ENCODE assay signal across 14 mouse cellular contexts in the genomic region with DNA sequence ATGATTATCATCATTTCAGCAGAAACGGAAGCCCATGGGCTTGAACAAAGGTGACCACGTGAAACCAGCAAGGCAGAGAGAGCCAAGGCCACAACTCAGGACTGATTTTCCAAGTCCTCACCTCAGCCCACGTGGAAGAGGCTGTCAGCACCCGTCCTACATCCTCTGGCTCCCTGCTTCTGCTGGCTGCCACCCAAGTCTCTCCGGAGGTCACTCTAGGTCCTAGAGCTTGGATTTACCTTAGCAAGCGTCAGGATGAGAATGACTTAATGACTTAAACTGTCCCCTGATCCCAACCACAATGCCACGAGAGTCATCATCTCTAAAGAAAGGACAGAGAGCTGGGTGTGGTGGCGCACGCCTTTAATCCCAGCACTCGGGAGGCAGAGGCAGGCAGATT. TPM values are rescaled to one million over a fixed set of nuclear protein-coding genes. Genes with fewer than 3 reads are reported as not detected.
DNase-seq lines count a peak whose midpoint lies in the region; ATAC-seq and TF ChIP-seq lines count a peak whose summit lies in the region.
"Had no signal": no experiment of that assay in that cellular context is flagged by ENCODE, and none has a peak within 500 bp of the region (broad histone marks: within the 10 kb centered on the region; RNA-seq: fewer than 3 reads in every experiment).

No protein-coding gene starts in this region.

- peaks cover 79% of the 10 kb centered on the region for H3K4me1 ChIP-seq in liver, postnatal 0 days (ENCODE audit: insufficient read depth)
- H3K4me1 ChIP-seq in liver, embryonic 12.5 days: peaks cover 84% of the 10 kb centered on the region
- peaks cover 88% of the 10 kb centered on the region for H3K4me1 ChIP-seq in heart, embryonic 11.5 days (ENCODE audit: control insufficient read depth, insufficient read depth, low read length)
- peaks cover 28% of the 10 kb centered on the region for H3K4me1 ChIP-seq in kidney, adult 2 months (ENCODE audit: control insufficient read depth, insufficient read depth, low read length)

- no peak for ATAC-seq in liver, postnatal 0 days
- ATAC-seq in liver, embryonic 12.5 days: no peak
- ATAC-seq in heart, embryonic 11.5 days (replicated peaks; ENCODE audit: insufficient number of reproducible peaks, low FRiP score, low TSS enrichment): no peak
- ATAC-seq: CD4-positive, CD25-positive, alpha-beta regulatory T cell, adult 4 months; Patski had no signal

- no peak overlapping the region for H3K9ac ChIP-seq in liver, postnatal 0 days (replicated peaks)
- no peak overlapping the region for H3K9ac ChIP-seq in liver, embryonic 12.5 days
- 0 out of 2 replicates have a peak overlapping the region, but pooled peaks have one; percentile 28 for H3K9ac ChIP-seq in heart, embryonic 11.5 days (ENCODE audit: low read depth, low read length)
- H3K9ac ChIP-seq: embryonic facial prominence, embryonic 15.5 days; limb, embryonic 15.5 days had no signal

- DNase-seq in liver, postnatal 0 days: no peak
- peak; percentile 76 for DNase-seq in kidney, adult 2 months
- DNase-seq in lung, postnatal 36 days: peak; percentile 74
- DNase-seq in spleen, postnatal 4 days (ENCODE audit: low spot score in 2 of 2): no peak
- no peak for DNase-seq in spleen, postnatal 36 days (ENCODE audit: low spot score in 2 of 2)
- DNase-seq in frontal cortex, adult 2 months (ENCODE audit: extremely low spot score in 1 of 2, low spot score in 1 of 2): no peak
- DNase-seq: layer of hippocampus, postnatal 36 days; retina, postnatal 1 day had no signal

- no peak overlapping the region for H3K4me3 ChIP-seq in liver, postnatal 0 days (ENCODE audit: low read depth, low read length)
- no peak overlapping the region for H3K4me3 ChIP-seq in liver, embryonic 12.5 days
- no peak overlapping the region for H3K4me3 ChIP-seq in heart, embryonic 11.5 days (ENCODE audit: low read depth, low read length)
- H3K4me3 ChIP-seq in kidney, adult 2 months (ENCODE audit: insufficient read depth, low read depth, low read length): no peak overlapping the region
- H3K4me3 ChIP-seq: embryonic facial prominence, embryonic 15.5 days; limb, embryonic 15.5 days had no signal

- no peaks in the 10 kb centered on the region for H3K36me3 ChIP-seq in liver, postnatal 0 days (replicated peaks; ENCODE audit: insufficient read depth, low read length)
- no peaks in the 10 kb centered on the region for H3K36me3 ChIP-seq in liver, embryonic 12.5 days
- H3K36me3 ChIP-seq in heart, embryonic 11.5 days (ENCODE audit: control insufficient read depth, insufficient read depth, low read length): no peaks in the 10 kb centered on the region
- H3K36me3 ChIP-seq in kidney, adult 2 months (ENCODE audit: control insufficient read depth, insufficient read depth, low read length): no peaks in the 10 kb centered on the region
- H3K36me3 ChIP-seq: embryonic facial prominence, embryonic 15.5 days; limb, embryonic 15.5 days had no signal

- TF ChIP-seq POLR2A in kidney, adult 2 months (IDR thresholded peaks at IDR 0.05; ENCODE audit: low read depth, low read length): no peak

- WGBS in liver, postnatal 0 days (ENCODE audit: insufficient replicate concordance): 70% methylated on average over 10 of the region's 10 CpGs
- 76% methylated on average over 10 of the region's 10 CpGs for WGBS in liver, embryonic 12.5 days (ENCODE audit: insufficient replicate concordance)
- WGBS in heart, embryonic 11.5 days (ENCODE audit: insufficient replicate concordance): 61% methylated on average over 10 of the region's 10 CpGs
- WGBS in kidney, adult 2 months: 66% methylated on average over 10 of the region's 10 CpGs

- 0 out of 2 replicates have a peak overlapping the region, but pooled peaks have one; percentile 46 for H3K27ac ChIP-seq in liver, postnatal 0 days (ENCODE audit: low read depth)
- H3K27ac ChIP-seq in liver, embryonic 12.5 days: no peak overlapping the region
- no peak overlapping the region for H3K27ac ChIP-seq in heart, embryonic 11.5 days (ENCODE audit: low read depth, low read length)
- peak overlapping the region; percentile 25 for H3K27ac ChIP-seq in kidney, adult 2 months (ENCODE audit: insufficient read depth, low read depth, low read length)
- H3K27ac ChIP-seq: limb, embryonic 15.5 days had no signal

- no peak for TF ChIP-seq EP300 in liver, postnatal 0 days (IDR thresholded peaks at IDR 0.05; ENCODE audit: low read depth)

- TF ChIP-seq CTCF in liver, postnatal 0 days (IDR thresholded peaks at IDR 0.05; ENCODE audit: low read depth): no peak
- no peak for TF ChIP-seq CTCF in kidney, adult 2 months (conservative IDR thresholded peaks at IDR 0.05; ENCODE audit: insufficient read depth, insufficient read length, low read depth, low read length)

- H3K27me3 ChIP-seq in liver, postnatal 0 days (ENCODE audit: insufficient read depth, low read length): no peaks in the 10 kb centered on the region
- H3K27me3 ChIP-seq in liver, embryonic 12.5 days (replicated peaks): no peaks in the 10 kb centered on the region
- no peaks in the 10 kb centered on the region for H3K27me3 ChIP-seq in heart, embryonic 11.5 days (ENCODE audit: control insufficient read depth, insufficient read depth, low read length)
- H3K27me3 ChIP-seq in kidney, adult 2 months (replicated peaks; ENCODE audit: control insufficient read depth, insufficient read depth, low read length): no peaks in the 10 kb centered on the region
- H3K27me3 ChIP-seq: embryonic facial prominence, embryonic 15.5 days; limb, embryonic 15.5 days; Patski had no signal

- H3K9me3 ChIP-seq in liver, postnatal 0 days (ENCODE audit: low read length): no peaks in the 10 kb centered on the region
- H3K9me3 ChIP-seq in liver, embryonic 12.5 days (replicated peaks): no peaks in the 10 kb centered on the region
- no peaks in the 10 kb centered on the region for H3K9me3 ChIP-seq in heart, embryonic 11.5 days (replicated peaks; ENCODE audit: control insufficient read depth, low read length)
- H3K9me3 ChIP-seq: embryonic facial prominence, embryonic 15.5 days; limb, embryonic 15.5 days had no signal

- H3K4me2 ChIP-seq in liver, postnatal 0 days (ENCODE audit: low read depth, low read length): no peak overlapping the region
- no peak overlapping the region for H3K4me2 ChIP-seq in liver, embryonic 12.5 days
- no peak overlapping the region for H3K4me2 ChIP-seq in heart, embryonic 11.5 days
- H3K4me2 ChIP-seq: embryonic facial prominence, embryonic 15.5 days; limb, embryonic 15.5 days had no signal

RNA-seq across cellular contexts. Expression of a gene that starts 11.5 kb away (rescaled TPM):
- polyA plus RNA-seq in liver, postnatal 0 days (2015; fragmentation: Nextera tagmentation; extraction: Ambion mirVana): 0.82 and 0.95 TPM in 2 replicates
- 1.1 and 1.6 TPM in 2 replicates for polyA plus RNA-seq in liver, embryonic 12.5 days (2016; fragmentation: Nextera tagmentation; extraction: Ambion mirVana)
- 6.9 and 10.1 TPM in 2 replicates for polyA plus RNA-seq in heart, embryonic 11.5 days (2014; fragmentation: Nextera tagmentation; extraction: Ambion mirVana)
- 14.9 and 15.5 TPM in 2 replicates for polyA plus RNA-seq in kidney, adult 2 months (2012; rRNA removed)
- 13.2 and 15.0 TPM in 2 replicates for polyA plus RNA-seq in frontal cortex, adult 2 months (2012; rRNA removed)

Comparison
In these comparisons a context has a peak if more than half of its experiments do, and no peak if none do; other contexts are left out.
1. H3K27ac ChIP-seq: peak in liver, postnatal 0 days (single experiment) and kidney, adult 2 months (single experiment); none in liver, embryonic 12.5 days (single experiment) and heart, embryonic 11.5 days (single experiment).
2. DNase-seq: peak in kidney, adult 2 months (single experiment) and lung, postnatal 36 days (single experiment); none in liver, postnatal 0 days (single experiment), spleen, postnatal 4 days (0 of 2), spleen, postnatal 36 days (0 of 2) and frontal cortex, adult 2 months (0 of 2).